Mouse (Mus musculus): Measurements from ENCODE around the gene Stambpl1. TPM values are rescaled to one million over a fixed set of nuclear protein-coding genes. Genes with fewer than 3 reads are reported as not detected.

The Stambpl1 gene
- polyA plus RNA-seq, 1 experiment from 2014 or later, result 7.7 TPM

GRCm38 (mm10) chr19:34222805-34223204, 30.8 kb downstream of the Stambpl1 start:
- H3K4me3 ChIP-seq, result no peak overlapping the region
- no peaks in the 10 kb centered on the region for H3K36me3 ChIP-seq (replicated peaks)
- H3K9me3 ChIP-seq, result no peaks in the 10 kb centered on the region
- H3K4me1 ChIP-seq, result peaks cover 4% of the 10 kb centered on the region; the same call in 1 of the 2 replicates
- H3K27me3 ChIP-seq (replicated peaks; ENCODE audit: low read depth, poor library complexity, severe bottlenecking), result no peaks in the 10 kb centered on the region
- no peak overlapping the region for H3K27ac ChIP-seq (replicated peaks)
- no peak for DNase-seq (ENCODE audit: low spot score)
- 91% methylated on average over 3 of the region's 3 CpGs for WGBS

GRCm38 (mm10) chr19:34231596-34231995, 39.6 kb downstream of the Stambpl1 start:
- no peaks in the 10 kb centered on the region for H3K36me3 ChIP-seq (replicated peaks)
- peaks cover 7% of the 10 kb centered on the region for H3K4me1 ChIP-seq
- H3K27me3 ChIP-seq (replicated peaks; ENCODE audit: low read depth, poor library complexity, severe bottlenecking), result no peaks in the 10 kb centered on the region
- no peak for DNase-seq (ENCODE audit: low spot score)
- H3K27ac ChIP-seq (replicated peaks), result no peak overlapping the region
- 84% methylated on average over 7 of the region's 7 CpGs for WGBS
- no peaks in the 10 kb centered on the region for H3K9me3 ChIP-seq
- no peak overlapping the region for H3K4me3 ChIP-seq

- H3K4me1 ChIP-seq, result peaks cover 7% of the 10 kb centered on the region
- H3K27ac ChIP-seq (replicated peaks), result no peak overlapping the region; the same call in 1 of the 2 replicates
- no peak for DNase-seq (ENCODE audit: low spot score)
- peaks cover 3% of the 10 kb centered on the region for H3K36me3 ChIP-seq (replicated peaks)
- H3K27me3 ChIP-seq (replicated peaks; ENCODE audit: low read depth, poor library complexity, severe bottlenecking), result no peaks in the 10 kb centered on the region
- no peaks in the 10 kb centered on the region for H3K9me3 ChIP-seq
- WGBS, result 49% methylated on average over 5 of the region's 5 CpGs
- no peak overlapping the region for H3K4me3 ChIP-seq
These were observed 40.3 kb downstream of the Stambpl1 start for GRCm38 (mm10) chr19:34232326-34232725.

DNA sequence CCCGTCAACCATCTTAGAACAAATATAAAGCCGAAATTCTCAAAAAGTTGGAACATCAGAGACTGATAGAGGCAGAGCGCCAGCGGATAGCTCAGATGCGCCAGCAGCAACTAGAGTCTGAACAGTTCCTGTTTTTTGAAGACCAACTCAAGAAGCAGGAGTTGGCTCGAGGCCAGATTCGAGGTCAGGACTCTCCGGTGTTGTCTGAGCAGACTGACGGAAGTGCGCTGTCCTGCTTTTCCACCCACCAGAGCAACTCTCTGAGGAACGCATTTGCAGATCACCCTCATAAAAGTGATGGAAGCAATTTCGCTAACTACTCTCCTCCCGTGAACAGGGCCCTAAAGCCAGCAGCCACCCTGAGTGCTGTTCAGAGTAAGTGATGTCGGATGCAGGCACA, 41.9 kb downstream of the Stambpl1 start:
- Histone ChIP-seq H3K4me3 (no peak overlapping the region), H3K27ac (replicated peaks) (no peak overlapping the region), H3K27me3 (replicated peaks; ENCODE audit: low read depth, poor library complexity, severe bottlenecking) (no peaks in the 10 kb centered on the region), H3K4me1 (peaks cover 7% of the 10 kb centered on the region), H3K36me3 (replicated peaks) (peaks cover 7% of the 10 kb centered on the region), H3K9me3 (no peaks in the 10 kb centered on the region)
- 91% methylated on average over 14 of the region's 14 CpGs for WGBS
- no peak for DNase-seq (ENCODE audit: low spot score)

DNA sequence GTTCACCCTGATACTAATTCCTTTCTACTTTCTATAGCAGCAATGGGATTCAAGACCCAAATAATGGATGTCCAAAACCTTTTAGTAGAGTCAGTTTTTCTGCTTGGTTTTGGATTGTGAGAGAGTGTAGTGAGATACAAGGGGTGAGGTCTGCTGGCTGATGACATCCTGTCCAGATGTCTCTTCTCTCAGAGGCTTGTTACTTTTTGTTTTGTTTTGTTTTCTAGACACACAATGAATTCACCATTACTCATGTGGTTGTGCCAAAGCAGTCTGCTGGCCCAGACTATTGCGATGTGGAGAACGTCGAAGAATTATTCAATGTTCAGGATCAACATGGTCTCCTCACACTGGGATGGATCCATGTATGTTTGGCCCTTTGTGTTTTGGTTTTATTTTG, 44.0 kb downstream of the Stambpl1 start:
- no peak for DNase-seq (ENCODE audit: low spot score)
- Histone ChIP-seq H3K36me3 (replicated peaks) (peaks cover 7% of the 10 kb centered on the region), H3K9me3 (no peaks in the 10 kb centered on the region), H3K4me3 (no peak overlapping the region), H3K27ac (replicated peaks) (no peak overlapping the region), H3K4me1 (peaks cover 7% of the 10 kb centered on the region), H3K27me3 (replicated peaks; ENCODE audit: low read depth, poor library complexity, severe bottlenecking) (no peaks in the 10 kb centered on the region)
- 96% methylated on average over 3 of the region's 3 CpGs for WGBS

GRCm38 (mm10) chr19:34237746-34238145, 45.7 kb downstream of the Stambpl1 start:
- Histone ChIP-seq H3K9me3 (no peaks in the 10 kb centered on the region), H3K27me3 (replicated peaks; ENCODE audit: low read depth, poor library complexity, severe bottlenecking) (no peaks in the 10 kb centered on the region), H3K4me3 (no peak overlapping the region), H3K4me1 (peaks cover under 1% of the 10 kb centered on the region; the same call in 1 of the 2 replicates), H3K36me3 (replicated peaks) (peaks cover 7% of the 10 kb centered on the region), H3K27ac (replicated peaks) (no peak overlapping the region)
- WGBS, result 93% methylated on average over 2 of the region's 2 CpGs
- DNase-seq (ENCODE audit: low spot score), result no peak

GRCm38 (mm10) chr19:34240273-34241039, 48.4 kb downstream of the Stambpl1 start:
- H3K9me3 ChIP-seq, result no peaks in the 10 kb centered on the region
- 92% methylated on average over 5 of the region's 5 CpGs for WGBS
- no peaks in the 10 kb centered on the region for H3K27me3 ChIP-seq (replicated peaks; ENCODE audit: low read depth, poor library complexity, severe bottlenecking)
- no peak overlapping the region for H3K27ac ChIP-seq (replicated peaks)
- no peaks in the 10 kb centered on the region for H3K4me1 ChIP-seq
- H3K4me3 ChIP-seq, result no peak overlapping the region
- H3K36me3 ChIP-seq (replicated peaks), result peaks cover 7% of the 10 kb centered on the region
- DNase-seq (ENCODE audit: low spot score), result no peak

DNA sequence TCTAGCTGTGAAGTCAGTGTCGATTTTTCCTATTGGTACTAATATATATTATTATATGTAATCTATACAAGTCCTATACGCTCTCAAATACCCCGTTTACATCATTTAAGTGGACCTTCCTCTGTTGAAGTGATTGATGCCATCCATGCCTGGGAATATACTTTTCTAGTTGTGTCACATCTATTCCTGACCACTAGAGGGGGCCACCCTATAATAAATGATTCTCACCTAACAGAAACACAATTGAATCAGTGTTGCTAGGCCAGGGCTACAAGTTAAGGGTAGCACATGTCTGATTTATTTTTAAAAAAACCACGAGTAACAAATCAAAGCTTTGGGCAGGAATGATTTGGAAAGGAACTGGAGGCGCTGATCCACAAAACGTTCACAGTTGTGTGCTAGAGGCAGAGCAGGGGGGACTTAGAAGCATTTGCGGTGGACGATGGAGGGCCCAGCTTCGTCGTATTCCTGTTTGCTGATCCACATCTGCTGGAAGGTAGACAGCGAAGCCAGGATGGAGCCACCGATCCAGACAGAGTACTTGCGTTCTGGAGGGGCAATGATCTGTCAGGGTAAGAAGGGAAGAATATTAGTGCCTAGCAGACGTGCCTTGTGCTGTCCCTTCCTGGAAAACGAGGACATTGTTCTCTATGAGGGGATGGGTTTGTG, 49.4 kb downstream of the Stambpl1 start:
- Histone ChIP-seq H3K36me3 (replicated peaks) (peaks cover 7% of the 10 kb centered on the region), H3K4me1 (no peaks in the 10 kb centered on the region), H3K4me3 (no peak overlapping the region), H3K27ac (replicated peaks) (no peak overlapping the region), H3K27me3 (replicated peaks; ENCODE audit: low read depth, poor library complexity, severe bottlenecking) (no peaks in the 10 kb centered on the region), H3K9me3 (no peaks in the 10 kb centered on the region)
- DNase-seq (ENCODE audit: low spot score), result no peak
- WGBS, result 67% methylated on average over 15 of the region's 15 CpGs

DNA sequence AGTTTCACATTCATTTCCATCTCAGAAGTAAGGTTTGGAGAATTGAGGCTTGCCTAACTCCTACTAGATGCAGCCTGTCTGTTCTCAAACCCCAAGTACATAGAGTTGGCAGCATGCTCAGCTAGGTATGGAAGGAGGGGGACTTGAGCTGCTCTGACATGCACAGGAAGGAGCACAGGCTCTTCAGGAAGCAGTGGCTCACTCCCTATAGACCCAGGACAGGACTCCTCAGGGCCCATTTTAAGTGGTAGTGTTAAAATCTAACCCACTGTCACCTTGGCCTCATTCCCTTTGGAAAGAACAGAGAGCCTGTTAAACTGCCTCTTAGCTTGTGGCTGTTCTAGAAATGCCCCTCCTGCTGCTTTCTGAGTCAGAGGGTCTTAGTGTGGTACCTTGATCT, 50.9 kb downstream of the Stambpl1 start:
- Histone ChIP-seq H3K27me3 (replicated peaks; ENCODE audit: low read depth, poor library complexity, severe bottlenecking) (no peaks in the 10 kb centered on the region), H3K36me3 (replicated peaks) (no peaks in the 10 kb centered on the region), H3K27ac (replicated peaks) (no peak overlapping the region), H3K4me1 (no peaks in the 10 kb centered on the region), H3K4me3 (no peak overlapping the region), H3K9me3 (no peaks in the 10 kb centered on the region)
- DNase-seq (ENCODE audit: low spot score), result no peak

GRCm38 (mm10) chr19:34244056-34244455, 52.0 kb downstream of the Stambpl1 start:
- Histone ChIP-seq H3K4me1 (no peaks in the 10 kb centered on the region), H3K36me3 (replicated peaks) (no peaks in the 10 kb centered on the region), H3K27me3 (replicated peaks; ENCODE audit: low read depth, poor library complexity, severe bottlenecking) (no peaks in the 10 kb centered on the region), H3K4me3 (no peak overlapping the region), H3K27ac (replicated peaks) (no peak overlapping the region), H3K9me3 (no peaks in the 10 kb centered on the region)
- DNase-seq (ENCODE audit: low spot score), result peak; percentile 57
- WGBS, result 18% methylated on average over 6 of the region's 6 CpGs

DNA sequence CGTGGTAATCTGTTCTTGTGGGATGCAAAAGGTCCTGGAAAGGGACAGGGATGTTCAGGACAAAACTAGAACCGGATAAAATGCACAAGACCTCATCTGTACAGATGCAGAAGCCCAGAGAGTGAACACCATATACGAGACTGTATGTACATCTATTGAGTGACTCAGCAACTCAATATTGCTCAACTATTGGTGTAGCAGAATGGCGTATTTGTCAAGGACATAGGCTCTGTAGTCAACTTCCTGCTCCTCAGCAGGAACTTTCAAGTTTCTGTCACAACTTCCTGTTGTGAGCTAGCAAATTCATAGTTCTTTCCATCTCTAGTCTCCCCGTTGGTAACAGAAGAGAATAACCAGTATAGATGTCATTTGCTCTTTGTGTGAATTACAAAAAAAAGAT, 56.5 kb downstream of the Stambpl1 start:
- 80% methylated on average over 5 of the region's 5 CpGs for WGBS
- Histone ChIP-seq H3K27me3 (replicated peaks; ENCODE audit: low read depth, poor library complexity, severe bottlenecking) (no peaks in the 10 kb centered on the region), H3K9me3 (no peaks in the 10 kb centered on the region), H3K4me3 (no peak overlapping the region), H3K27ac (replicated peaks) (no peak overlapping the region), H3K4me1 (no peaks in the 10 kb centered on the region), H3K36me3 (replicated peaks) (no peaks in the 10 kb centered on the region)
- DNase-seq (ENCODE audit: low spot score), result no peak

DNA sequence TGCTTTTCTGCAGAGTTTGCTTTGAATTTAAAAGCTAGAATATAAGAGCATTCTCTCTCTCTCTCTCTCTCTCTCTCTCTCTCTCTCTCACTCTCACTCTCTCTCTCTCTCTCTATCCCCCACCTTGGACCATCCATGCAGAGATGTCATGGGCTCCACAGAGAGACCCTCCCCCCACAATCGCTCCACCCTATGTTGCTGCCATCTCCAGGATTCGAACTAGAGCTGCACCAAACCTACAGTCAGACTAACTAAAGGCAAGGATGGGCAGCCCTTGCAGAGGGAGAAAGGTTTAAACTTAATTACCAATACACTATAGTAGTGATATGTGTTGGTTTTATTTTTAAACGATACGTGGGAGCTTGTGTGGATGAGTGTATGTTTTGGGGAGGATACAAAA, 58.6 kb downstream of the Stambpl1 start:
- H3K27ac ChIP-seq (replicated peaks), result no peak overlapping the region
- DNase-seq (ENCODE audit: low spot score), result no peak
- H3K27me3 ChIP-seq (replicated peaks; ENCODE audit: low read depth, poor library complexity, severe bottlenecking), result no peaks in the 10 kb centered on the region
- no peaks in the 10 kb centered on the region for H3K36me3 ChIP-seq (replicated peaks)
- H3K4me3 ChIP-seq, result no peak overlapping the region
- peaks cover 11% of the 10 kb centered on the region for H3K4me1 ChIP-seq
- WGBS, result 72% methylated on average over 4 of the region's 4 CpGs
- no peaks in the 10 kb centered on the region for H3K9me3 ChIP-seq

- Histone ChIP-seq H3K4me3 (no peak overlapping the region), H3K27me3 (replicated peaks; ENCODE audit: low read depth, poor library complexity, severe bottlenecking) (no peaks in the 10 kb centered on the region), H3K27ac (replicated peaks) (no peak overlapping the region), H3K36me3 (replicated peaks) (no peaks in the 10 kb centered on the region), H3K9me3 (no peaks in the 10 kb centered on the region), H3K4me1 (peaks cover 11% of the 10 kb centered on the region)
- WGBS, result 86% methylated on average over 2 of the region's 2 CpGs
- DNase-seq (ENCODE audit: low spot score), result no peak
These were observed 59.9 kb downstream of the Stambpl1 start for GRCm38 (mm10) chr19:34251900-34252299.

Measured in embryonic facial prominence, embryonic 10.5 days (tissue).